Mouse (Mus musculus) G1E (cell line): ENCODE measurements around the gene Tbc1d16.

ENCODE experiments used
- CTCF ChIP-seq: IDR thresholded peaks from 2 replicates; pipeline ENCODE4 v1.5.1; 2012; ENCODE audit warnings: low read depth, low read length, inconsistent platforms, mixed read lengths
- GATA1 ChIP-seq: IDR thresholded peaks from 2 replicates; pipeline ENCODE4 v1.6.1; 2012; ENCODE audit warnings: borderline replicate concordance, low read length, inconsistent platforms, mixed read lengths
- GATA2 ChIP-seq: IDR thresholded peaks from 2 replicates; pipeline ENCODE4 v1.6.1; 2012; ENCODE audit warnings: low read depth, low read length, inconsistent platforms, borderline replicate concordance
- POLR2AphosphoS5 ChIP-seq: IDR thresholded peaks from 2 replicates; pipeline ENCODE4 v1.6.1; 2012; ENCODE audit warnings: low read depth, low read length, inconsistent platforms; ENCODE audit not compliant: insufficient replicate concordance
- TAL1 ChIP-seq: conservative IDR thresholded peaks from 2 replicates; pipeline ENCODE4 v1.6.1; 2012; ENCODE audit warnings: low read depth, low read length, inconsistent platforms, mixed read lengths

GRCm38 (mm10) chr11:119156481-119157254, 71.6 kb downstream of the Tbc1d16 start:
- no peak for TF ChIP-seq TAL1
- TF ChIP-seq CTCF = no peak
- TF ChIP-seq POLR2AphosphoS5 = no peak
- TF ChIP-seq GATA1 = no peak
- TF ChIP-seq GATA2 = no peak
